Mouse (Mus musculus) forebrain, embryonic 14.5 days (tissue): Measurements from ENCODE around the gene Prkce. TPM values are rescaled to one million over a fixed set of nuclear protein-coding genes. Genes with fewer than 3 reads are reported as not detected.

Experiments used
- ATAC-seq: fragments of 200-750 bp; cut with Nextera tagmentation; 2 replicates; pipeline ENCODE4 v1.8.0; 2017; ENCODE audit warnings: mild to moderate bottlenecking, moderate library complexity
- DNase-seq: peaks from one replicate; pipeline ENCODE4 v3.0.0-alpha.2; 2015; ENCODE audit warnings: low spot score
- H3K27ac ChIP-seq: fragments of 300-500 bp; sonication (generic); 2 replicates; pipeline ENCODE4 v1.5.1; 2014; ENCODE audit warnings: low read depth, mild to moderate bottlenecking, control low read depth, low read length, moderate library complexity
- H3K27me3 ChIP-seq: fragments of 300-500 bp; sonication (generic); replicated peaks from 2 replicates; pipeline ENCODE4 v1.6.1; 2014; ENCODE audit warnings: low read length, control low read depth, mixed read lengths; ENCODE audit not compliant: control insufficient read depth, insufficient read depth
- H3K36me3 ChIP-seq: fragments of 300-500 bp; sonication (generic); 2 replicates; pipeline ENCODE4 v1.6.1; 2014; ENCODE audit warnings: low read length, control low read depth; ENCODE audit not compliant: control insufficient read depth, insufficient read depth
- H3K4me1 ChIP-seq: fragments of 300-500 bp; sonication (generic); 2 replicates; pipeline ENCODE4 v1.6.1; 2014; ENCODE audit warnings: antibody characterized with exemption, low read length, control low read depth; ENCODE audit not compliant: control insufficient read depth, insufficient read depth
- H3K4me2 ChIP-seq: fragments of 300-500 bp; sonication (generic); 2 replicates; pipeline ENCODE4 v1.6.1; 2014; ENCODE audit warnings: mild to moderate bottlenecking, control low read depth, low read length
- H3K4me3 ChIP-seq: fragments of 300-500 bp; sonication (generic); 2 replicates; pipeline ENCODE4 v1.5.1; 2014; ENCODE audit warnings: low read depth, low read length, control low read depth
- H3K9ac ChIP-seq: fragments of 300-500 bp; sonication (generic); 2 replicates; pipeline ENCODE4 v1.6.1; 2014; ENCODE audit warnings: mild to moderate bottlenecking, low read length, control low read depth, moderate library complexity
- H3K9me3 ChIP-seq: fragments of 300-500 bp; sonication (generic); replicated peaks from 2 replicates; pipeline ENCODE4 v1.6.1; 2016; ENCODE audit warnings: low read length, control low read depth, mixed read lengths; ENCODE audit not compliant: control insufficient read depth
- WGBS: fragments of 180-500 bp; shearing (Covaris S2); extraction: QIAGEN DNeasy Blood & Tissue Kit; methylation state at CpG from one replicate; pipeline ENCODE4 v1.1.7; 2014; 5-methylcytosine and 5-hydroxymethylcytosine counted together
- polyA plus RNA-seq: library from polyadenylated mRNA; unstranded; fragments of >200 nt; fragmentation: Nextera tagmentation; extraction: Ambion mirVana; gene quantifications from 2 replicates; pipeline ENCODE4 v1.2.1, GENCODE M21; 2014

Prkce gene
- polyA plus RNA-seq, 1 experiment from 2014 or later, result 16.9 TPM

- ATAC-seq (no peak), DNase-seq (no peak)
- Histone ChIP-seq H3K9ac (no peak overlapping the region), H3K4me1 (peaks cover 5% of the 10 kb centered on the region; the same call in 1 of the 2 replicates), H3K9me3 (no peaks in the 10 kb centered on the region), H3K27ac (no peak overlapping the region), H3K27me3 (no peaks in the 10 kb centered on the region), H3K4me3 (no peak overlapping the region), H3K36me3 (no peaks in the 10 kb centered on the region), H3K4me2 (no peak overlapping the region)
- WGBS, result 93% methylated on average over 7 of the region's 7 CpGs
Observed at GRCm38 (mm10) chr17:86441098-86441497, 273.5 kb downstream of the Prkce start.

- Histone ChIP-seq H3K4me3 (no peak overlapping the region), H3K4me1 (peaks cover 5% of the 10 kb centered on the region; the same call in 1 of the 2 replicates), H3K27ac (no peak overlapping the region), H3K36me3 (no peaks in the 10 kb centered on the region), H3K4me2 (no peak overlapping the region), H3K27me3 (no peaks in the 10 kb centered on the region), H3K9me3 (no peaks in the 10 kb centered on the region), H3K9ac (no peak overlapping the region)
- WGBS, result 77% methylated on average over 7 of the region's 7 CpGs
- no peak for ATAC-seq
- no peak for DNase-seq
Observed at GRCm38 (mm10) chr17:86443886-86444285, 276.3 kb downstream of the Prkce start.

- no peak overlapping the region for H3K9ac ChIP-seq
- WGBS, result 34% methylated on average over 15 of the region's 15 CpGs
- ATAC-seq (peak; percentile 90), DNase-seq (peak; percentile 94)
- no peaks in the 10 kb centered on the region for H3K9me3 ChIP-seq
- peaks cover 5% of the 10 kb centered on the region; the same call in 1 of the 2 replicates for H3K4me1 ChIP-seq
- H3K27ac ChIP-seq, result no peak overlapping the region
- no peaks in the 10 kb centered on the region for H3K27me3 ChIP-seq
- H3K4me2 ChIP-seq, result peak overlapping the region; percentile 34; the same call in 1 of the 2 replicates
- H3K36me3 ChIP-seq, result no peaks in the 10 kb centered on the region
- no peak overlapping the region for H3K4me3 ChIP-seq
Observed at GRCm38 (mm10) chr17:86444578-86445419, 277.2 kb downstream of the Prkce start.

GRCm38 (mm10) chr17:86445420-86445720 is 277.8 kb downstream of the Prkce start:
- H3K4me1 ChIP-seq, result peaks cover 5% of the 10 kb centered on the region; the same call in 1 of the 2 replicates
- no peak overlapping the region for H3K9ac ChIP-seq
- WGBS, result 96% methylated on average over 3 of the region's 3 CpGs
- no peaks in the 10 kb centered on the region for H3K36me3 ChIP-seq
- H3K9me3 ChIP-seq, result no peaks in the 10 kb centered on the region
- DNase-seq (no peak), ATAC-seq (no peak)
- no peak overlapping the region for H3K27ac ChIP-seq
- no peak overlapping the region for H3K4me2 ChIP-seq
- no peaks in the 10 kb centered on the region for H3K27me3 ChIP-seq
- H3K4me3 ChIP-seq, result no peak overlapping the region

GRCm38 (mm10) chr17:86445900-86446299 is 278.3 kb downstream of the Prkce start:
- no peak overlapping the region for H3K27ac ChIP-seq
- H3K9me3 ChIP-seq, result no peaks in the 10 kb centered on the region
- H3K9ac ChIP-seq, result no peak overlapping the region
- 91% methylated on average over 5 of the region's 5 CpGs for WGBS
- H3K27me3 ChIP-seq, result no peaks in the 10 kb centered on the region
- no peak overlapping the region for H3K4me2 ChIP-seq
- ATAC-seq (no peak), DNase-seq (no peak)
- H3K4me3 ChIP-seq, result no peak overlapping the region
- H3K36me3 ChIP-seq, result no peaks in the 10 kb centered on the region
- H3K4me1 ChIP-seq, result peaks cover 5% of the 10 kb centered on the region; the same call in 1 of the 2 replicates

- no peak overlapping the region for H3K4me3 ChIP-seq
- no peak for DNase-seq
- no peak overlapping the region for H3K4me2 ChIP-seq
- ATAC-seq, result no peak
- no peak overlapping the region for H3K9ac ChIP-seq
- H3K36me3 ChIP-seq, result no peaks in the 10 kb centered on the region
- no peak overlapping the region for H3K27ac ChIP-seq
- H3K4me1 ChIP-seq, result peaks cover 5% of the 10 kb centered on the region; the same call in 1 of the 2 replicates
- H3K9me3 ChIP-seq, result no peaks in the 10 kb centered on the region
- WGBS, result 87% methylated on average over 4 of the region's 4 CpGs
- H3K27me3 ChIP-seq, result no peaks in the 10 kb centered on the region
Observed at GRCm38 (mm10) chr17:86447101-86447598, 279.6 kb downstream of the Prkce start.

GRCm38 (mm10) chr17:86452934-86453333 is 285.3 kb downstream of the Prkce start:
- DNase-seq, result no peak
- WGBS, result 91% methylated on average over 4 of the region's 4 CpGs
- Histone ChIP-seq H3K9me3 (no peaks in the 10 kb centered on the region), H3K4me2 (no peak overlapping the region), H3K36me3 (no peaks in the 10 kb centered on the region), H3K4me3 (no peak overlapping the region), H3K27me3 (no peaks in the 10 kb centered on the region), H3K9ac (no peak overlapping the region), H3K4me1 (no peaks in the 10 kb centered on the region), H3K27ac (no peak overlapping the region)
- ATAC-seq, result no peak

GRCm38 (mm10) chr17:86453673-86454350 is 286.2 kb downstream of the Prkce start:
- no peaks in the 10 kb centered on the region for H3K9me3 ChIP-seq
- ATAC-seq, result no peak
- no peaks in the 10 kb centered on the region for H3K36me3 ChIP-seq
- H3K9ac ChIP-seq, result no peak overlapping the region
- WGBS, result 89% methylated on average over 14 of the region's 14 CpGs
- no peak for DNase-seq
- H3K4me3 ChIP-seq, result no peak overlapping the region
- no peaks in the 10 kb centered on the region for H3K27me3 ChIP-seq
- no peak overlapping the region for H3K4me2 ChIP-seq
- H3K4me1 ChIP-seq, result no peaks in the 10 kb centered on the region
- H3K27ac ChIP-seq, result no peak overlapping the region

- no peaks in the 10 kb centered on the region for H3K4me1 ChIP-seq
- H3K9ac ChIP-seq, result no peak overlapping the region
- H3K27ac ChIP-seq, result no peak overlapping the region
- WGBS, result 84% methylated on average over 3 of the region's 3 CpGs
- ATAC-seq (no peak), DNase-seq (no peak)
- H3K9me3 ChIP-seq, result no peaks in the 10 kb centered on the region
- H3K4me2 ChIP-seq, result no peak overlapping the region
- H3K27me3 ChIP-seq, result no peaks in the 10 kb centered on the region
- no peak overlapping the region for H3K4me3 ChIP-seq
- no peaks in the 10 kb centered on the region for H3K36me3 ChIP-seq
Observed at GRCm38 (mm10) chr17:86454351-86454706, 286.7 kb downstream of the Prkce start.
